Mouse (Mus musculus): ENCODE data around the gene Ak8. TPM values are rescaled to one million over a fixed set of nuclear protein-coding genes. Genes with fewer than 3 reads are reported as not detected.

Ak8 gene
- polyA plus RNA-seq (2012; rRNA removed): 4.2 TPM in 2 replicates

- WGBS: 2% methylated on average over 53 of the region's 53 CpGs
- TF ChIP-seq CTCF (IDR thresholded peaks at IDR 0.05; ENCODE audit: insufficient read depth, low read length): no peak
- TF ChIP-seq POLR2A (IDR thresholded peaks at IDR 0.05; ENCODE audit: borderline replicate concordance, extremely low read depth, low read depth, low read length): peak; percentile 57; the same call in 1 of the 2 replicates
- DNase-seq: peak; percentile 79
- Histone ChIP-seq H3K4me1 (ENCODE audit: control insufficient read depth, insufficient read depth, low read length) (peaks cover 3% of the 10 kb centered on the region; the same call in 1 of the 2 replicates), H3K4me3 (replicated peaks; ENCODE audit: extremely low read depth, low read depth, low read length) (peak within 1 kb of the TSS; percentile 54)
These were observed at the start of gene Ak8, which contains the start of gene Spaca9 for GRCm38 (mm10) chr2:28699361-28700335. Ak8 (plus strand) TSS chr2:28700164. Spaca9 (minus strand) TSS chr2:28699727.

- TF ChIP-seq CTCF (IDR thresholded peaks at IDR 0.05; ENCODE audit: insufficient read depth, low read length) (no peak), POLR2A (IDR thresholded peaks at IDR 0.05; ENCODE audit: borderline replicate concordance, extremely low read depth, low read depth, low read length) (no peak)
- no peaks in the 10 kb centered on the region for H3K4me1 ChIP-seq (ENCODE audit: control insufficient read depth, insufficient read depth, low read length)
- no peak overlapping the region for H3K4me3 ChIP-seq (replicated peaks; ENCODE audit: extremely low read depth, low read depth, low read length)
- DNase-seq: no peak
These were observed 49.4 kb upstream of the Ak8 start for GRCm38 (mm10) chr2:28650526-28650925.

- no peak for TF ChIP-seq CTCF (IDR thresholded peaks at IDR 0.05; ENCODE audit: insufficient read depth, low read length)
- TF ChIP-seq POLR2A (IDR thresholded peaks at IDR 0.05; ENCODE audit: borderline replicate concordance, extremely low read depth, low read depth, low read length): no peak
- DNase-seq: no peak
- no peak overlapping the region for H3K4me3 ChIP-seq (replicated peaks; ENCODE audit: extremely low read depth, low read depth, low read length)
- no peaks in the 10 kb centered on the region for H3K4me1 ChIP-seq (ENCODE audit: control insufficient read depth, insufficient read depth, low read length)
- WGBS: 92% methylated on average over 7 of the region's 7 CpGs
These were observed 46.6 kb upstream of the Ak8 start for GRCm38 (mm10) chr2:28653351-28653750.

GRCm38 (mm10) chr2:28654295-28654694 lies 45.7 kb upstream of the Ak8 start:
- no peaks in the 10 kb centered on the region for H3K4me1 ChIP-seq (ENCODE audit: control insufficient read depth, insufficient read depth, low read length)
- peak; percentile 12 for DNase-seq
- TF ChIP-seq CTCF (IDR thresholded peaks at IDR 0.05; ENCODE audit: insufficient read depth, low read length) (peak; percentile 42), POLR2A (IDR thresholded peaks at IDR 0.05; ENCODE audit: borderline replicate concordance, extremely low read depth, low read depth, low read length) (no peak)
- 65% methylated on average over 2 of the region's 2 CpGs for WGBS
- no peak overlapping the region for H3K4me3 ChIP-seq (replicated peaks; ENCODE audit: extremely low read depth, low read depth, low read length)

DNA sequence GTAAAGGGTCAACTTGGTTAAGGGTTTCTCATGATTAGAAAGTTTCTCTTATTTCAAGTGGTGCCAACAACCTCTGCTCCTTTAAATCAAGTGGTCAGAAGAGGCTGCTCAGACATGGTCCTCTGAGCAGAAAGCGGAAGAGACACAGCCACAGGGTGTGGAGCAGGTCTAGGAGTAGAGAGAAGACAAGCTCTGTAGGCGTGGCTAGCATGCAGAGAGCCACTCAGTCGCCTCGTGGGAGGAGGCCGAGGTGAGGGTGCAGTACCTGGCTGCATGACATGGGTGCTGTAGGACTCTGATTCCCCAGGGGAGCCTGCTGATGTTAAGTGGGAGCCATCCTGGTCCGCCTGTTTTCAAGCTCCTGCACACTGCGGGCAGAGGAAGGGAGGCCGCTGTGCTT lies 43.7 kb upstream of the Ak8 start:
- WGBS: 66% methylated on average over 8 of the region's 8 CpGs
- TF ChIP-seq POLR2A (IDR thresholded peaks at IDR 0.05; ENCODE audit: borderline replicate concordance, extremely low read depth, low read depth, low read length) (no peak), CTCF (IDR thresholded peaks at IDR 0.05; ENCODE audit: insufficient read depth, low read length) (no peak)
- no peaks in the 10 kb centered on the region for H3K4me1 ChIP-seq (ENCODE audit: control insufficient read depth, insufficient read depth, low read length)
- DNase-seq: peak; percentile 30
- H3K4me3 ChIP-seq (replicated peaks; ENCODE audit: extremely low read depth, low read depth, low read length): no peak overlapping the region

- 92% methylated on average over 3 of the region's 3 CpGs for WGBS
- no peaks in the 10 kb centered on the region for H3K4me1 ChIP-seq (ENCODE audit: control insufficient read depth, insufficient read depth, low read length)
- no peak overlapping the region for H3K4me3 ChIP-seq (replicated peaks; ENCODE audit: extremely low read depth, low read depth, low read length)
- DNase-seq: no peak
- no peak for TF ChIP-seq POLR2A (IDR thresholded peaks at IDR 0.05; ENCODE audit: borderline replicate concordance, extremely low read depth, low read depth, low read length)
- TF ChIP-seq CTCF (IDR thresholded peaks at IDR 0.05; ENCODE audit: insufficient read depth, low read length): no peak
These were observed 37.1 kb upstream of the Ak8 start for GRCm38 (mm10) chr2:28662891-28663290.

DNA sequence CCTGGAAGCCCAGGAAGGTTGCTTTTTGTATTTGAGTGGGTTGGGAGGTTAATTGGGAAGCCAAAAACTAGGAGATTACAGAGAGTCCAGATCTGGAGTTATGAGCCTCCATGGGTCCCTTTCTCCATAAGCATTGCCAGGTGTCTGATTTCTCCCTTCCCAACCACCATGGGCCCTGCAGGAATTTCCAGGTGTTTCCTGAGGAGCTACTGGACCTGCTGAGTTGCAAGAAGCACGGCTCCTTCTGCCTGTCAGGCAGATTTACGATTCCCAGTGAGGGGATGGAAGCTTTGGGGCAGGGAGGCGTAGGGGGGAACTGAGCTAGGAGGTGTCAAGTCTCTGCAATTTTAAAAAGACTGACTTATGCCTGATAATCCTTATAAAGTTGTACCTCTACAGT lies 34.1 kb upstream of the Ak8 start:
- TF ChIP-seq CTCF (IDR thresholded peaks at IDR 0.05; ENCODE audit: insufficient read depth, low read length): no peak
- TF ChIP-seq POLR2A (IDR thresholded peaks at IDR 0.05; ENCODE audit: borderline replicate concordance, extremely low read depth, low read depth, low read length): no peak
- Histone ChIP-seq H3K4me3 (replicated peaks; ENCODE audit: extremely low read depth, low read depth, low read length) (no peak overlapping the region), H3K4me1 (ENCODE audit: control insufficient read depth, insufficient read depth, low read length) (no peaks in the 10 kb centered on the region)
- 77% methylated on average over 3 of the region's 3 CpGs for WGBS
- DNase-seq: no peak

DNA sequence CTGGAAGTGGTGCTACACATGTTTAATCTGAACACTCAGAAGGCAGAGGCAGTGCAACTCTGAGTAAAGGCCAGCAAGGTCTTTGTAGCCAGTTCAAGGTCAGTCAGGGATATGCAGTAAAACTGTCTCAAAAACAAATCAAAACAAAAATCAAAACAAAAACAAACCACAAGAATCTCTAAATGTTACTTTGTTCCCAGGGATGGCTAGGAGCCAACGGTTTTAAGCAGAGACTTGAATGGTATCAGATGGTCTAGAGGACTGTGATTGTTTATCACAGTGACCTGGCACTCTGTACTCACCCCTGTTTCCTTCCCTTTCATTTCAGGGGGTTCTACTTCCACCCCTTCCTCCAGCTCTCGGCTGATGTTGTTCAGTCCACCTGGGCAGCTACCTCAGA lies 28.5 kb upstream of the Ak8 start:
- no peaks in the 10 kb centered on the region for H3K4me1 ChIP-seq (ENCODE audit: control insufficient read depth, insufficient read depth, low read length)
- 53% methylated on average over 2 of the region's 2 CpGs for WGBS
- TF ChIP-seq POLR2A (IDR thresholded peaks at IDR 0.05; ENCODE audit: borderline replicate concordance, extremely low read depth, low read depth, low read length): no peak
- no peak for TF ChIP-seq CTCF (IDR thresholded peaks at IDR 0.05; ENCODE audit: insufficient read depth, low read length)
- DNase-seq: no peak
- no peak overlapping the region for H3K4me3 ChIP-seq (replicated peaks; ENCODE audit: extremely low read depth, low read depth, low read length)

GRCm38 (mm10) chr2:28676005-28676404 lies 24.0 kb upstream of the Ak8 start:
- DNase-seq: no peak
- 88% methylated on average over 8 of the region's 8 CpGs for WGBS
- Histone ChIP-seq H3K4me3 (replicated peaks; ENCODE audit: extremely low read depth, low read depth, low read length) (no peak overlapping the region), H3K4me1 (ENCODE audit: control insufficient read depth, insufficient read depth, low read length) (no peaks in the 10 kb centered on the region)
- TF ChIP-seq POLR2A (IDR thresholded peaks at IDR 0.05; ENCODE audit: borderline replicate concordance, extremely low read depth, low read depth, low read length) (no peak), CTCF (IDR thresholded peaks at IDR 0.05; ENCODE audit: insufficient read depth, low read length) (no peak)

GRCm38 (mm10) chr2:28680710-28681109 lies 19.3 kb upstream of the Ak8 start:
- WGBS: 31% methylated on average over 4 of the region's 4 CpGs
- Histone ChIP-seq H3K4me1 (ENCODE audit: control insufficient read depth, insufficient read depth, low read length) (no peaks in the 10 kb centered on the region), H3K4me3 (replicated peaks; ENCODE audit: extremely low read depth, low read depth, low read length) (no peak overlapping the region)
- TF ChIP-seq POLR2A (IDR thresholded peaks at IDR 0.05; ENCODE audit: borderline replicate concordance, extremely low read depth, low read depth, low read length) (no peak), CTCF (IDR thresholded peaks at IDR 0.05; ENCODE audit: insufficient read depth, low read length) (no peak)
- no peak for DNase-seq
